Mouse (Mus musculus): ENCODE measurements around the gene Trim9. TPM values are rescaled to one million over a fixed set of nuclear protein-coding genes. Genes with fewer than 3 reads are reported as not detected.

The Trim9 gene
- total and polyA plus RNA-seq, 3 experiments = not detected

DNA sequence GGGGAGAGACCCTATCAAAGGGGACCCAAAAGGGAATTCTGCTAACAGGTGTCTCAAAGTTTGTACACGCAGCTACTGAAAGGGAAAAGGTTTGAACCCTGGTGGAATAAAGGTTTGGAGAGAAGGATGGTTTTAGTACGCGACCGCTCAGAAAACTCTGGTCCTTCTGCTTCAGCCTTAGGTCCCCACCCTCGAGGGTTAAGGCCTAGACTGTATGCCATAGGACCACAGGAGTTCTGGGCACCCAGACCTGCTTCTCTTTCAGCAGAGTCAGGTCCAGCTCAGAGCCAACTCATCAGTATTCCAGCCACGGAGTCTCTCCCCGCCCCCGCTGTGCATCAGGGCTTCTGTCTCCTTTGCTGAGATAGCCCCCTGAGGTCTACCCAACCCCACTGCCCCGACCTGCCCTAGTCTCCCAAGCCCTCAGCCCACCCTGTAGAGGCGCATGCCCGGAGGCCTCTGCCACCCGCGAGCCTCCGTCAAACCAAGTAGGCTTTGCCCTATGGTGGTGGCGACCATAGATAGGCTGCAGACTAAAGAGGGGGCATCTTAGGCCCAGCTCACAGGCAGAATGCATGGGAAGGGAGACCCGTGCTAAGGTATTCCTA, 1.8 kb downstream of the Trim9 start:
- Histone ChIP-seq H3K27ac (ENCODE audit: control insufficient read depth, low read depth, low read length) (no peak overlapping the region), H3K4me3 (ENCODE audit: control insufficient read depth in 1 of 2, insufficient read depth in 1 of 2, low read depth in 2 of 2, low read length in 2 of 2) (no peak overlapping the region), H3K4me1 (ENCODE audit: control insufficient read depth in 1 of 2, insufficient read depth in 2 of 2, low read length in 2 of 2) (no peaks in the 10 kb centered on the region), H3K9me3 (replicated peaks; ENCODE audit: insufficient read depth, low read length) (no peaks in the 10 kb centered on the region), H3K9ac (ENCODE audit: control insufficient read depth, low read depth, low read length, poor library complexity, severe bottlenecking) (no peak overlapping the region), H3K79me2 (ENCODE audit: control insufficient read depth, insufficient read depth, low read length, poor library complexity) (no peaks in the 10 kb centered on the region), H3K36me3 (ENCODE audit: control insufficient read depth in 1 of 2, insufficient read depth in 2 of 2, low read length in 2 of 2) (no peaks in the 10 kb centered on the region), H3K27me3 (ENCODE audit: control insufficient read depth in 1 of 2, insufficient read depth in 2 of 2, low read length in 2 of 2) (peaks cover 3 to 7% of the 10 kb centered on the region in 2 experiments; a peak in 3 of 4 replicates)
- no peak for DNase-seq (ENCODE audit: low read depth, low spot score)
- TF ChIP-seq USF1 (IDR thresholded peaks at IDR 0.05; ENCODE audit: low read depth, low read length) (no peak), CTCF (IDR thresholded peaks at IDR 0.05 in 2 of 3, conservative IDR thresholded peaks at IDR 0.05 in 1 of 3; ENCODE audit: control insufficient read depth in 1 of 3, insufficient read depth in 1 of 3, low read depth in 2 of 3, low read length in 3 of 3, poor library complexity in 1 of 3, severe bottlenecking in 1 of 3) (no peak)

DNA sequence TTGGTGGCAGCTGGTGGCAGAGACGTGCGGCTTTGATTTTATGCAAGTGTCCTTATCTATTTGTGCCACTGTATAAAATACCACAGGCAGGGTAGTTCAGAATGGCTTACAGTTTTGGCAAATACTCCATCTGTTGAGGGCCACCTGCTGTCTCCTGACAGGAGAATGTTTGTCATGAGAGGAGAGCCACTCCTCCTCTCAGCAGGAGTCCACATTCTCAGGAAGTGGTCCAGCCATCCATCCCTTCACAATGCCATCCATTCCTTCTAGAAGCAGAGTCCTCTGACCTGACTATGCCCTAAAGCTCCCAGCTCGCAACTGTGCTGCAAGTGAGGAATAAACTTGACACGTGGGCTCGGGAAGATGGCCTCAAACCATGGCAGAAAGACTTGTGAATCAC, 12.2 kb downstream of the Trim9 start:
- no peak overlapping the region for H3K4me3 ChIP-seq (ENCODE audit: control insufficient read depth in 1 of 2, insufficient read depth in 1 of 2, low read depth in 2 of 2, low read length in 2 of 2)
- TF ChIP-seq UBTF (IDR thresholded peaks at IDR 0.05; ENCODE audit: borderline replicate concordance, insufficient read depth, low read depth, low read length) (no peak), RCOR1 (IDR thresholded peaks at IDR 0.05; ENCODE audit: low read depth, low read length) (no peak), RAD21 (IDR thresholded peaks at IDR 0.05; ENCODE audit: low read depth, low read length) (no peak), HCFC1 (IDR thresholded peaks at IDR 0.05; ENCODE audit: low read depth, low read length) (no peak), ZC3H11A (IDR thresholded peaks at IDR 0.05; ENCODE audit: low read depth, low read length) (no peak), BHLHE40 (IDR thresholded peaks at IDR 0.05; ENCODE audit: borderline replicate concordance, low read depth, low read length) (no peak)
- H3K36me3 ChIP-seq (ENCODE audit: control insufficient read depth in 1 of 2, insufficient read depth in 2 of 2, low read length in 2 of 2) = no peaks in the 10 kb centered on the region
- H3K9ac ChIP-seq (ENCODE audit: control insufficient read depth, low read depth, low read length, poor library complexity, severe bottlenecking) = no peak overlapping the region
- H3K27ac ChIP-seq (ENCODE audit: control insufficient read depth, low read depth, low read length) = no peak overlapping the region
- H3K9me3 ChIP-seq (replicated peaks; ENCODE audit: insufficient read depth, low read length) = no peaks in the 10 kb centered on the region
- H3K4me1 ChIP-seq (ENCODE audit: control insufficient read depth in 1 of 2, insufficient read depth in 2 of 2, low read length in 2 of 2) = no peaks in the 10 kb centered on the region
- no peak for DNase-seq (ENCODE audit: low read depth, low spot score)
- H3K79me2 ChIP-seq (ENCODE audit: control insufficient read depth, insufficient read depth, low read length, poor library complexity) = no peaks in the 10 kb centered on the region
- peaks cover 0 to 11% of the 10 kb centered on the region in 2 experiments for H3K27me3 ChIP-seq (ENCODE audit: control insufficient read depth in 1 of 2, insufficient read depth in 2 of 2, low read length in 2 of 2)

DNA sequence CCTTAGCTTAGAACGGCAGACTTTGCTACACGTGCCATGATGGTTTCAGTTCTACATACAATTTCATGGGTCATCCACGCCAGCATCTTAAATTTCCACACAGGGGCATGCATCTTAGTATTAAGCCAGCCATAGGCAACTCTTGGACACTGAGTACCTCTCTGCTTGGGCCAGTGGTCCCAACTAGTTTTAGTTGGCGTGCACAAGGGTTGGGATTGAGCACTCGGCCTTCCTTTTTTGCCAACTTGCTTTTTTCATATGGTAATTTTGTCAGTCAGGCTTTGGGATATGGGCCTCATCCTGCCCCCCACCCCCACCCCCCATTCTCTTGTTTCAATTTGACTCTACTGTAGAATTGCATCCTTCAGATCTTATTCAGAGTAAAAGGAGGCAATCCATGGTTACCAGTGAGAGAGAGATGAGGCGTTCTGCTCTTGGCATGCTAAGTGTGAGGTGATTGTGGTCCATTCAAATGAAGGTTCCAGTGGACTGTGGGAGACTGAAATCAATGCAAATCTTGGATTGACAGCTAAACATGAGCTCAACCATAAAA, 14.1 kb downstream of the Trim9 start:
- H3K27ac ChIP-seq (ENCODE audit: control insufficient read depth, low read depth, low read length) = no peak overlapping the region
- H3K4me1 ChIP-seq (ENCODE audit: control insufficient read depth in 1 of 2, insufficient read depth in 2 of 2, low read length in 2 of 2) = no peaks in the 10 kb centered on the region
- H3K9ac ChIP-seq (ENCODE audit: control insufficient read depth, low read depth, low read length, poor library complexity, severe bottlenecking) = no peak overlapping the region
- H3K27me3 ChIP-seq (ENCODE audit: control insufficient read depth in 1 of 2, insufficient read depth in 2 of 2, low read length in 2 of 2) = peaks cover 2 to 9% of the 10 kb centered on the region in 2 experiments
- DNase-seq (ENCODE audit: low read depth, low spot score) = no peak
- no peaks in the 10 kb centered on the region for H3K79me2 ChIP-seq (ENCODE audit: control insufficient read depth, insufficient read depth, low read length, poor library complexity)
- H3K36me3 ChIP-seq (ENCODE audit: control insufficient read depth in 1 of 2, insufficient read depth in 2 of 2, low read length in 2 of 2) = no peaks in the 10 kb centered on the region
- TF ChIP-seq POLR2AphosphoS5 (IDR thresholded peaks at IDR 0.05; ENCODE audit: borderline replicate concordance, low read depth, low read length) = no peak
- TF ChIP-seq TBP (IDR thresholded peaks at IDR 0.05; ENCODE audit: low read depth, low read length) = no peak
- TF ChIP-seq CHD1 (IDR thresholded peaks at IDR 0.05; ENCODE audit: low read depth, low read length) = no peak
- no peak for TF ChIP-seq USF2 (IDR thresholded peaks at IDR 0.05; ENCODE audit: borderline replicate concordance in 1 of 2, insufficient read depth in 1 of 2, low read depth in 1 of 2, low read length in 2 of 2)
- no peak for TF ChIP-seq ETS1 (IDR thresholded peaks at IDR 0.05; ENCODE audit: low read depth, low read length)
- TF ChIP-seq JUND (IDR thresholded peaks at IDR 0.05; ENCODE audit: low read depth, low read length) = no peak
- TF ChIP-seq EP300 (IDR thresholded peaks at IDR 0.05; ENCODE audit: low read depth in 1 of 2, low read length in 2 of 2) = no peak
- TF ChIP-seq TAL1 (IDR thresholded peaks at IDR 0.05; ENCODE audit: low read length) = no peak
- TF ChIP-seq POLR2A (IDR thresholded peaks at IDR 0.05; ENCODE audit: control insufficient read depth in 1 of 2, insufficient read depth in 1 of 2, low read depth in 1 of 2, low read length in 2 of 2, poor library complexity in 1 of 2) = no peak
- no peak for TF ChIP-seq CHD2 (IDR thresholded peaks at IDR 0.05; ENCODE audit: low read length)
- TF ChIP-seq MYB (IDR thresholded peaks at IDR 0.05; ENCODE audit: low read depth, low read length) = no peak
- TF ChIP-seq GATA1 (IDR thresholded peaks at IDR 0.05; ENCODE audit: low read depth, low read length) = no peak
- no peak for TF ChIP-seq KAT2A (conservative IDR thresholded peaks at IDR 0.05; ENCODE audit: low read depth, low read length)
- TF ChIP-seq MXI1 (IDR thresholded peaks at IDR 0.05; ENCODE audit: low read depth, low read length) = no peak
- no peak for TF ChIP-seq MAZ (IDR thresholded peaks at IDR 0.05; ENCODE audit: low read depth, low read length)
- TF ChIP-seq CTCF (IDR thresholded peaks at IDR 0.05 in 2 of 3, conservative IDR thresholded peaks at IDR 0.05 in 1 of 3; ENCODE audit: control insufficient read depth in 1 of 3, insufficient read depth in 1 of 3, low read depth in 2 of 3, low read length in 3 of 3, poor library complexity in 1 of 3, severe bottlenecking in 1 of 3) = no peak
- no peaks in the 10 kb centered on the region for H3K9me3 ChIP-seq (replicated peaks; ENCODE audit: insufficient read depth, low read length)
- H3K4me3 ChIP-seq (ENCODE audit: control insufficient read depth in 1 of 2, insufficient read depth in 1 of 2, low read depth in 2 of 2, low read length in 2 of 2) = no peak overlapping the region
